Mouse (Mus musculus): ENCODE measurements around the gene Rbfox1. TPM values are rescaled to one million over a fixed set of nuclear protein-coding genes. Genes with fewer than 3 reads are reported as not detected.

Rbfox1 gene
- polyA plus RNA-seq, 1 experiment from 2014 or later: 125 TPM

DNA sequence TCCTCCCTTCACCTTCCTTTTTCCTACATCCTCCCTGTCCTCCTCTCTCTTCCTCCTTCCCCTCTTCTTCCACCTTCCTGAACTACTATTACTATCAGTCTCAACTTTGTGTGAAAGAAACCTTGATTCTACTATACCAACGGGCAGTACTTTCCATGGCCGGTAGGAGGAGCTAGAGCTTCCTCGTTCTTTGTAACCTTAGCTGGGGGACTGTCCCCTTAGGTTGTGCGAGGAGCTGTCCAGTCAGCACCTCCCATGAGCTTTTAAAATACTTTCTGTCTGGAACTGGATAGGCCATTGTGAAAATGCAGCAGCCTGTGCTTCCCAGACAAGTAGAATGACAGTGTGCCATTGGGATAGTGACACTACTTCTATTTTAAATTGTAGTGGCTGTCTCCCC lies 3.3 kb upstream of the Rbfox1 start:
- under 1% methylated on average over 4 of the region's 4 CpGs for WGBS

GRCm38 (mm10) chr16:5885690-5886050 lies 515 bp downstream of the Rbfox1 start:
- H3K27ac ChIP-seq (replicated peaks; ENCODE audit: low read depth, low read length): no peak overlapping the region
- WGBS: 2% methylated on average over 15 of the region's 15 CpGs
- ATAC-seq (ENCODE audit: low FRiP score, low TSS enrichment): no peak

More for the DNA sequence above, 3.3 kb upstream of the Rbfox1 start:
- H3K27me3 ChIP-seq (ENCODE audit: control insufficient read depth, insufficient read depth, low read length): peaks cover 8% of the 10 kb centered on the region; the same call in 1 of the 2 replicates
- H3K9ac ChIP-seq (replicated peaks; ENCODE audit: low read length): no peak overlapping the region
- ATAC-seq (ENCODE audit: low FRiP score, low TSS enrichment) (no peak), DNase-seq (peak; percentile 85)
- no peaks in the 10 kb centered on the region for H3K36me3 ChIP-seq (ENCODE audit: control insufficient read depth, insufficient read depth, low read length)
- H3K9me3 ChIP-seq (ENCODE audit: control insufficient read depth, low read length): no peaks in the 10 kb centered on the region
- no peak overlapping the region for H3K4me3 ChIP-seq (replicated peaks; ENCODE audit: low read depth, low read length)
- H3K27ac ChIP-seq (replicated peaks; ENCODE audit: low read depth, low read length): no peak overlapping the region
- 0 out of 2 replicates have a peak, but pooled peaks cover 4% of the 10 kb centered on the region for H3K4me1 ChIP-seq (ENCODE audit: control insufficient read depth, insufficient read depth, low read length)
- H3K4me2 ChIP-seq (ENCODE audit: low read length): no peak overlapping the region

GRCm38 (mm10) chr16:5895564-5895963 lies 10.4 kb downstream of the Rbfox1 start:
- ATAC-seq (ENCODE audit: low FRiP score, low TSS enrichment) (no peak), DNase-seq (no peak)

More at GRCm38 (mm10) chr16:5885690-5886050, 515 bp downstream of the Rbfox1 start:
- no peak for DNase-seq
- peak overlapping the region; percentile 78 for H3K4me2 ChIP-seq (ENCODE audit: low read length)
- 0 out of 2 replicates have a peak, but pooled peaks cover 4% of the 10 kb centered on the region for H3K4me1 ChIP-seq (ENCODE audit: control insufficient read depth, insufficient read depth, low read length)
- H3K9me3 ChIP-seq (ENCODE audit: control insufficient read depth, low read length): no peaks in the 10 kb centered on the region
- H3K27me3 ChIP-seq (ENCODE audit: control insufficient read depth, insufficient read depth, low read length): peaks cover 8% of the 10 kb centered on the region; the same call in 1 of the 2 replicates
- no peaks in the 10 kb centered on the region for H3K36me3 ChIP-seq (ENCODE audit: control insufficient read depth, insufficient read depth, low read length)
- peak overlapping the region; percentile 52 for H3K4me3 ChIP-seq (replicated peaks; ENCODE audit: low read depth, low read length)
- peak overlapping the region; percentile 69 for H3K9ac ChIP-seq (replicated peaks; ENCODE audit: low read length)

DNA sequence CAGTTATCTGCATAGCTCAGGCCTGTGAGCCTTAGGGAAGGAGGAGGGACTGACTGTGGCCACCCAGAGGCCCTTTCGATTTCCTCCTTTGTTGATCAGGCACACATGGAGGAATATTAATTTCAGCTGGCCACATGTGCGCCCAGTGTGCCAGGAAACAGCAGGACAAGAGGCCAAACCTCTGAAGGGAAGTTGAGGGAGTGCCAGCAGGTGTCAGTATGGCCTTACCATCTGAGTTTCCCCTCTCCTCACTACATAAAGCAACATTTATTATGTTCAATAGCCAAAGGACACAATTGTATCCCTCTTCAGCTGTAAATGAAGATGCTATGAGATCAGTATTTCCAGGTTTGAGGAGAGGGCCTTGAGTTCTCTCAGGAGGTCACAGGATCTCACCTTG lies 13.2 kb downstream of the Rbfox1 start:
- Histone ChIP-seq H3K4me2 (ENCODE audit: low read length) (no peak overlapping the region), H3K9me3 (ENCODE audit: control insufficient read depth, low read length) (no peaks in the 10 kb centered on the region), H3K36me3 (ENCODE audit: control insufficient read depth, insufficient read depth, low read length) (no peaks in the 10 kb centered on the region), H3K4me3 (replicated peaks; ENCODE audit: low read depth, low read length) (no peak overlapping the region), H3K27me3 (ENCODE audit: control insufficient read depth, insufficient read depth, low read length) (no peaks in the 10 kb centered on the region), H3K4me1 (ENCODE audit: control insufficient read depth, insufficient read depth, low read length) (no peaks in the 10 kb centered on the region), H3K9ac (replicated peaks; ENCODE audit: low read length) (no peak overlapping the region), H3K27ac (replicated peaks; ENCODE audit: low read depth, low read length) (no peak overlapping the region)
- WGBS: 41% methylated on average over 2 of the region's 2 CpGs
- DNase-seq (peak; percentile 67), ATAC-seq (ENCODE audit: low FRiP score, low TSS enrichment) (no peak)

More at GRCm38 (mm10) chr16:5895564-5895963, 10.4 kb downstream of the Rbfox1 start:
- Histone ChIP-seq H3K4me2 (ENCODE audit: low read length) (no peak overlapping the region), H3K4me3 (replicated peaks; ENCODE audit: low read depth, low read length) (no peak overlapping the region), H3K27ac (replicated peaks; ENCODE audit: low read depth, low read length) (no peak overlapping the region), H3K27me3 (ENCODE audit: control insufficient read depth, insufficient read depth, low read length) (no peaks in the 10 kb centered on the region), H3K36me3 (ENCODE audit: control insufficient read depth, insufficient read depth, low read length) (no peaks in the 10 kb centered on the region), H3K9ac (replicated peaks; ENCODE audit: low read length) (no peak overlapping the region), H3K4me1 (ENCODE audit: control insufficient read depth, insufficient read depth, low read length) (no peaks in the 10 kb centered on the region), H3K9me3 (ENCODE audit: control insufficient read depth, low read length) (no peaks in the 10 kb centered on the region)
- WGBS: 83% methylated on average over 7 of the region's 7 CpGs

DNA sequence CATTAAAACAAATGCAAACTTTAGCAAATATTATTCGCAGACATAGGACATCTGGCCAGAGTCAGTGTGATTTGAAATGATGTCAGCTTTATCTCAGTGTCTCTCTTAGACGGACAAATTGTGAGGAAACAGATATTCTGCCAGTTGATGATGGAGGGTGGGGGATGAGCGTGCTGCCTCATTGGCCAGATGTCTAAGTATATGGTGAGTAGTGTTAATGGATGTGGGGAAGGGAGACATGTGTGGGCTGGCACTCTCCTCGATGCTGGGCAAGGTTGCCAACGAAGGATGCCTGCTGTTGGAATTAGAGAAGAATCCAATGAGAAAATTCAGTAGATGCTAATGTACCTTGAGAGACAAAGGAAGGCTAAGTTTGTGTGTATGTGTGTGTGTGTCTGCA lies 25.6 kb downstream of the Rbfox1 start:
- Histone ChIP-seq H3K4me2 (ENCODE audit: low read length) (no peak overlapping the region), H3K4me3 (replicated peaks; ENCODE audit: low read depth, low read length) (no peak overlapping the region), H3K27me3 (ENCODE audit: control insufficient read depth, insufficient read depth, low read length) (no peaks in the 10 kb centered on the region), H3K36me3 (ENCODE audit: control insufficient read depth, insufficient read depth, low read length) (no peaks in the 10 kb centered on the region), H3K4me1 (ENCODE audit: control insufficient read depth, insufficient read depth, low read length) (peaks cover 5% of the 10 kb centered on the region; the same call in 1 of the 2 replicates), H3K27ac (replicated peaks; ENCODE audit: low read depth, low read length) (no peak overlapping the region), H3K9me3 (ENCODE audit: control insufficient read depth, low read length) (no peaks in the 10 kb centered on the region), H3K9ac (replicated peaks; ENCODE audit: low read length) (no peak overlapping the region)
- no peak for DNase-seq
- no peak for ATAC-seq (ENCODE audit: low FRiP score, low TSS enrichment)
- WGBS: 90% methylated on average over 5 of the region's 5 CpGs

DNA sequence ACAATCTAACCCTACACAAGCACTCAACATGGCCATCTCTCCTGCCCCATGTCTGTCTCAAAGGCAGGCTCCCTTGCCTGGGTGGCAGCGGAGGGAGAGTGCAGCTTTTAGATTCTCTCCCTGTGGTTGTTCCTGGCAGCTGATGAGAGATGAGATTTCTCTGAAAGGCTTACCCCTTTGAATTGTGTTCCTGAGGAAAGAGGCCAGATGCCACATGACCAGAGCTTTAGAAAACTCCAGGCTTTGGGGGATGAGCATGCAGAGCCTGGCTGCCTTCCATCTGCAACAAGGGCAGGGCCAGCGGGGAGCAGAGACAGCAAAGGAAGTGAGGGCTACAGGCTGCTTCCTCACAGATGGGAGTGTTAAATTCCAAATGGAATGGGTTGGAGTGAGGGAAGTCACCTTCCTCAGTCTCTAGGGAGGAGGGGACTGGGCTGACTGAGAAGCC lies 26.7 kb downstream of the Rbfox1 start:
- WGBS: 32% methylated on average over 2 of the region's 2 CpGs
- Histone ChIP-seq H3K27me3 (ENCODE audit: control insufficient read depth, insufficient read depth, low read length) (no peaks in the 10 kb centered on the region), H3K27ac (replicated peaks; ENCODE audit: low read depth, low read length) (peak overlapping the region; percentile 60), H3K4me2 (ENCODE audit: low read length) (no peak overlapping the region), H3K36me3 (ENCODE audit: control insufficient read depth, insufficient read depth, low read length) (no peaks in the 10 kb centered on the region), H3K9me3 (ENCODE audit: control insufficient read depth, low read length) (no peaks in the 10 kb centered on the region), H3K9ac (replicated peaks; ENCODE audit: low read length) (no peak overlapping the region), H3K4me3 (replicated peaks; ENCODE audit: low read depth, low read length) (no peak overlapping the region), H3K4me1 (ENCODE audit: control insufficient read depth, insufficient read depth, low read length) (peaks cover 8% of the 10 kb centered on the region; the same call in 1 of the 2 replicates)
- DNase-seq (peak; percentile 75), ATAC-seq (ENCODE audit: low FRiP score, low TSS enrichment) (no peak)

DNA sequence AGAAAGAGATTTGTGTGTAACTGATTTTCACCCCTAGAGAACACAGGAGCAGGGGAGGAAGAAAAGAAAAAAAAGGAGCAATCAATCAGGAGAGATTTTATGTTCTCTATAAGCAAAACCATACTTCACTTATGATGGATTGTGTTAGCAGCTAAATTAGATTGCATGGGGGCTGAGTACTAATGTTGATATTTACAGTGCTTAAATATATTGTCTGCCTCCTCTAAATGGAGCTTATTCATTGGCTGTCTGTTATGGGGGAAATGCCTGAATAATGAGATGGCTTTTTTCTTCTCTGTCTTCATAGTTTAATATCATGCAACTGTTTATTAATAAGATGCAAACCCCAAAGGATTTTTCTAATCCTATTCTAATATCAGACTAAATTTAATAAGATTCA lies 32.8 kb downstream of the Rbfox1 start:
- DNase-seq (peak; percentile 23), ATAC-seq (ENCODE audit: low FRiP score, low TSS enrichment) (no peak)
- no peaks in the 10 kb centered on the region for H3K9me3 ChIP-seq (ENCODE audit: control insufficient read depth, low read length)
- no peak overlapping the region for H3K4me3 ChIP-seq (replicated peaks; ENCODE audit: low read depth, low read length)
- H3K27ac ChIP-seq (replicated peaks; ENCODE audit: low read depth, low read length): no peak overlapping the region
- no peaks in the 10 kb centered on the region for H3K27me3 ChIP-seq (ENCODE audit: control insufficient read depth, insufficient read depth, low read length)
- no peak overlapping the region for H3K9ac ChIP-seq (replicated peaks; ENCODE audit: low read length)
- H3K36me3 ChIP-seq (ENCODE audit: control insufficient read depth, insufficient read depth, low read length): no peaks in the 10 kb centered on the region
- H3K4me2 ChIP-seq (ENCODE audit: low read length): no peak overlapping the region
- H3K4me1 ChIP-seq (ENCODE audit: control insufficient read depth, insufficient read depth, low read length): peaks cover 8% of the 10 kb centered on the region; the same call in 1 of the 2 replicates

- Histone ChIP-seq H3K9me3 (ENCODE audit: control insufficient read depth, low read length) (no peaks in the 10 kb centered on the region), H3K4me1 (ENCODE audit: control insufficient read depth, insufficient read depth, low read length) (peaks cover 6% of the 10 kb centered on the region; the same call in 1 of the 2 replicates), H3K9ac (replicated peaks; ENCODE audit: low read length) (no peak overlapping the region), H3K4me3 (replicated peaks; ENCODE audit: low read depth, low read length) (no peak overlapping the region), H3K27me3 (ENCODE audit: control insufficient read depth, insufficient read depth, low read length) (no peaks in the 10 kb centered on the region), H3K27ac (replicated peaks; ENCODE audit: low read depth, low read length) (no peak overlapping the region), H3K36me3 (ENCODE audit: control insufficient read depth, insufficient read depth, low read length) (no peaks in the 10 kb centered on the region), H3K4me2 (ENCODE audit: low read length) (no peak overlapping the region)
- WGBS: 11% methylated on average over 1 of the region's 1 CpGs
- DNase-seq (peak; percentile 40), ATAC-seq (ENCODE audit: low FRiP score, low TSS enrichment) (no peak)
Measured at GRCm38 (mm10) chr16:5926986-5927385, 41.8 kb downstream of the Rbfox1 start.

- no peaks in the 10 kb centered on the region for H3K36me3 ChIP-seq (ENCODE audit: control insufficient read depth, insufficient read depth, low read length)
- whole genome bisulfite sequencing: 29% methylated on average over 7 of the region's 7 CpGs
- H3K27me3 ChIP-seq (ENCODE audit: control insufficient read depth, insufficient read depth, low read length): no peaks in the 10 kb centered on the region
- H3K4me1 ChIP-seq (ENCODE audit: control insufficient read depth, insufficient read depth, low read length): peaks cover 6% of the 10 kb centered on the region; the same call in 1 of the 2 replicates
- peak; percentile 90 for DNase-seq
- no peak overlapping the region for H3K4me3 ChIP-seq (replicated peaks; ENCODE audit: low read depth, low read length)
- H3K9me3 ChIP-seq (ENCODE audit: control insufficient read depth, low read length): no peaks in the 10 kb centered on the region
- ATAC-seq (ENCODE audit: low FRiP score, low TSS enrichment): no peak
- no peak overlapping the region for H3K27ac ChIP-seq (replicated peaks; ENCODE audit: low read depth, low read length)
- H3K9ac ChIP-seq (replicated peaks; ENCODE audit: low read length): no peak overlapping the region
- no peak overlapping the region for H3K4me2 ChIP-seq (ENCODE audit: low read length)
Measured at GRCm38 (mm10) chr16:5931680-5932079, 46.5 kb downstream of the Rbfox1 start.

Data from midbrain, embryonic 14.5 days (tissue).